Mouse (Mus musculus): ENCODE results near the gene Pbx2.

DNA sequence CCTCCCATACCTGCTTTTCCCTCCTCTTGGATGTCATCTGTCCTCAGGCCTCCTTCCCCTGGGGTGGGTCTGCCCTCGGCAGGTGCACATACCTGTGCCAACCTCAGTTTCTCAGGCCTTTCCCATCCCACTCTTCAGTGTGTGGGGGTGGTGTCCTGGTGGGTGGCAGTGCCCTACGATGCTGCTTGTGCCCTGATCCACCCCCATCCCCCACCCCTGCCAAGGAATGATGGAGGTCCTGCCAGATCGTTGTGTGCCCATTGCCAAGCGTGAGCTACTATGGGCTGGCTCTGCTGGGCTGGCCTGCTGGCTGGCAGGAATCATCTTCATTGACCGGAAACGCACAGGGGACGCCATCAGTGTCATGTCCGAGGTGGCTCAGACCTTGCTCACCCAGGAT, 20.0 kb downstream of the Pbx2 start:
- no peak for TF ChIP-seq CTCF (IDR thresholded peaks at IDR 0.05; ENCODE audit: borderline replicate concordance, insufficient read depth, low read length)
- no peak for TF ChIP-seq POLR2A (IDR thresholded peaks at IDR 0.05; ENCODE audit: low read depth, low read length)

All from embryonic fibroblast, embryonic 13.5 days (primary cell).